Mouse (Mus musculus): ENCODE data around the gene Mnd1. TPM values are rescaled to one million over a fixed set of nuclear protein-coding genes. Genes with fewer than 3 reads are reported as not detected.

Gene Mnd1
- polyA plus RNA-seq, 1 experiment from 2014 or later = 6.8 TPM

DNA sequence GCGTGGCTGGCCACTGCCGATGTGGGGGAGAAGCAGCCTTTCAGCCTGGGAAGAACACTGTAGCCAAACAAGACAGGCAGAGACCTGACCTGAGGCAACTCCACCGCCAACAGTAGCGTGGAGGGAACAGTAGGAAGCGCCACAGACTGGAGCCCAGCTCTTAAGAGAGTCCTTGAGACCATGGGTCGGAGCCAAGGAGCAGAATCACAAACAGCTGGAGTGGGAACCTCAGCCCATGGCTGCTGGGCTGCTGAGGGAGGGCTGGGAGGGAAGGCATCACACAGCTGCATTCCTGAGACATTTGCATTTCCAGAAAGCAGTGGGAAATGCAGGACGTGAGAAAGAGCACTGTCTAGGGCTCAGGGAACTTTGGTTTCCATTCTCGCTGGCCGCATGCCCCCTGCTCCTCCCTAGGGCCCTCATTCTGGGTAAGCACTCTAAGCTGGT is 106.8 kb downstream of the Mnd1 start:
- Histone ChIP-seq H3K4me1 (replicated peaks) (peaks cover 6% of the 10 kb centered on the region), H3K4me3 (replicated peaks) (no peak overlapping the region), H3K36me3 (replicated peaks) (no peaks in the 10 kb centered on the region), H3K9ac (no peak overlapping the region), H3K27ac (replicated peaks) (no peak overlapping the region), H3K27me3 (no peaks in the 10 kb centered on the region; the same call in 1 of the 2 replicates), H3K4me2 (no peak overlapping the region), H3K9me3 (replicated peaks) (no peaks in the 10 kb centered on the region)
- 54% methylated on average over 9 of the region's 9 CpGs for WGBS (ENCODE audit: insufficient replicate concordance)
- ATAC-seq (ENCODE audit: insufficient read depth) = no peak

DNA sequence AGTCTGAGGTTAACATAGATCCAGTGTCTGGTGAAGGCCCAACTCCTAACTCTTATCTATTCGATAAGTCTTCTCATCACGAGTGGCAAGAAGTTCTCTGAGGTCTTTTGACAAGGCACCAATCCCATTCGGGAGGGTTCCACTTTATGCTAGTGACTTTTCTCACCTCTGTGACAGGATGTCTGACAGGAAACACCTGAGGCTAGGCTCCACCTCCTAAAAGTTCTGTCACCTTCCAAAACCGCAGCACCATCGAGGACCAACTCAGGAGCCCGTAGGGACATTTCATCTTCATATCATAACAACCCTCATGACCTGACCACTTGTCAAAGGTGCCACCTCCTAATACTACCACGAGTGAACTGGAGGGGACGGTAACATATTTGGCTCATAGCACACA is 109.4 kb downstream of the Mnd1 start:
- Histone ChIP-seq H3K4me1 (replicated peaks) (peaks cover 22% of the 10 kb centered on the region), H3K9ac (no peak overlapping the region), H3K4me3 (replicated peaks) (no peak overlapping the region), H3K9me3 (replicated peaks) (no peaks in the 10 kb centered on the region), H3K4me2 (no peak overlapping the region), H3K27ac (replicated peaks) (no peak overlapping the region), H3K27me3 (no peaks in the 10 kb centered on the region; the same call in 1 of the 2 replicates), H3K36me3 (replicated peaks) (no peaks in the 10 kb centered on the region)
- ATAC-seq (ENCODE audit: insufficient read depth) = no peak
- 60% methylated on average over 8 of the region's 8 CpGs for WGBS (ENCODE audit: insufficient replicate concordance)

GRCm38 (mm10) chr3:84041739-84042138 is 113.8 kb downstream of the Mnd1 start:
- H3K9me3 ChIP-seq (replicated peaks) = no peaks in the 10 kb centered on the region
- peaks cover 49% of the 10 kb centered on the region for H3K4me1 ChIP-seq (replicated peaks)
- peak overlapping the region; percentile 36; the same call in 1 of the 2 replicates for H3K9ac ChIP-seq

GRCm38 (mm10) chr3:84040476-84041082 is 115.0 kb downstream of the Mnd1 start:
- Histone ChIP-seq H3K36me3 (replicated peaks) (no peaks in the 10 kb centered on the region), H3K27ac (replicated peaks) (peak overlapping the region; percentile 95), H3K27me3 (no peaks in the 10 kb centered on the region), H3K4me1 (replicated peaks) (peaks cover 61% of the 10 kb centered on the region), H3K9ac (peak overlapping the region; percentile 65), H3K4me2 (peak overlapping the region; percentile 91), H3K9me3 (replicated peaks) (no peaks in the 10 kb centered on the region), H3K4me3 (replicated peaks) (peak overlapping the region; percentile 93)
- under 1% methylated on average over 23 of the region's 23 CpGs for WGBS (ENCODE audit: insufficient replicate concordance)
- ATAC-seq (ENCODE audit: insufficient read depth) = peak; percentile 42

More at GRCm38 (mm10) chr3:84041739-84042138, 113.8 kb downstream of the Mnd1 start:
- peak; percentile 68 for ATAC-seq (ENCODE audit: insufficient read depth)
- no peaks in the 10 kb centered on the region for H3K36me3 ChIP-seq (replicated peaks)
- peak overlapping the region; percentile 95 for H3K27ac ChIP-seq (replicated peaks)
- peak overlapping the region; percentile 91 for H3K4me2 ChIP-seq
- 20% methylated on average over 8 of the region's 8 CpGs for WGBS (ENCODE audit: insufficient replicate concordance)
- H3K27me3 ChIP-seq = no peaks in the 10 kb centered on the region
- H3K4me3 ChIP-seq (replicated peaks) = peak overlapping the region; percentile 93

DNA sequence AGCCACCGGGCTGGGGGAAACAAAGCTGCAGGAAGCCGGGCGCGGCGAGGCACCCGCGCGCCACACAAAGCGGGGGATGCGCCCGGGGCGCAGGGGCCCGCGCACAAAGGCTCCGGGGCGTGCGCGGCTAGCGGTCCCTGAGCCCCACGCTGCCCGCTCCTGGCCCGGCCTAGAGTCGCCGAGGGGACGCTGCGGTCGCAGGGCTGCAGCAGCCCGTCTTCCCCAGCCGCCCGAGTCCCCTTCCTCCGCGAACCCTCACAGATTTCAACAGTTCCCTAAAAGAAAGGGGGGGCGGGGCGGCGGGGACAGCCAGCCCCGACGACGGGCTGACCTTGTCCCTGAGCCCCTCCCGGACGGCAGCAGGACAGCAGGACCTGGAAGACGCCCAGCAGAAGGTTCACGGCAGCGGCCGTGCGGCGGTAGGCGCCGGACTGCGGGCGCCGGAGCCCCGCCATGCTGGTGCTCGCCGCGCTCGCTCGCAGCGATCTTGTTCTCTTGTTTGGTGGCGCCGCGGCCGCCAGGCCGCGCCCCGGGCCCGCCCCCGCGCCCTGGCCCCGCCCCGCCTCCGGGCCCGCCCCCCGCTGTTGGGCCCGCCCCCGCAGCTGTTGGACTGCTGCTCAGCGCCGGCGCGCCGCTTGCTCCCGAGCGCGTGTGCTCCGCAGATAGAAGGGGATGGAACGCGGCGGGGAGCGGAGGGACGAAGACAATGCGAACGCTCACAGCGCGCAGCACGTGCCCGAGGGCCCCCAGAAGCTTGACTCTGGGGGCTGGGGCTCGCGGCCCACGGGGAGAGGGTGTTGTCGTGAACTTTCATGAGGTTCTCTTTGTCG is 115.7 kb downstream of the Mnd1 start, which contains the start of gene Tmem131l:
TSS of gene Tmem131l (minus strand) at position 530 of the 830 bp plus-strand sequence.
- peaks cover 68% of the 10 kb centered on the region for H3K4me1 ChIP-seq (replicated peaks)
- peak within 1 kb of the TSS; percentile 96 for H3K9ac ChIP-seq
- WGBS (ENCODE audit: insufficient replicate concordance) = under 1% methylated on average over 98 of the region's 100 CpGs
- peak within 1 kb of the TSS; percentile 95 for H3K27ac ChIP-seq (replicated peaks)
- ATAC-seq (ENCODE audit: insufficient read depth) = peak; percentile 82
- H3K4me2 ChIP-seq = peak within 1 kb of the TSS; percentile 91
- H3K4me3 ChIP-seq (replicated peaks) = peak within 1 kb of the TSS; percentile 93
- no peaks in the 10 kb centered on the region for H3K36me3 ChIP-seq (replicated peaks)
- H3K9me3 ChIP-seq (replicated peaks) = no peaks in the 10 kb centered on the region
- H3K27me3 ChIP-seq = no peaks in the 10 kb centered on the region

DNA sequence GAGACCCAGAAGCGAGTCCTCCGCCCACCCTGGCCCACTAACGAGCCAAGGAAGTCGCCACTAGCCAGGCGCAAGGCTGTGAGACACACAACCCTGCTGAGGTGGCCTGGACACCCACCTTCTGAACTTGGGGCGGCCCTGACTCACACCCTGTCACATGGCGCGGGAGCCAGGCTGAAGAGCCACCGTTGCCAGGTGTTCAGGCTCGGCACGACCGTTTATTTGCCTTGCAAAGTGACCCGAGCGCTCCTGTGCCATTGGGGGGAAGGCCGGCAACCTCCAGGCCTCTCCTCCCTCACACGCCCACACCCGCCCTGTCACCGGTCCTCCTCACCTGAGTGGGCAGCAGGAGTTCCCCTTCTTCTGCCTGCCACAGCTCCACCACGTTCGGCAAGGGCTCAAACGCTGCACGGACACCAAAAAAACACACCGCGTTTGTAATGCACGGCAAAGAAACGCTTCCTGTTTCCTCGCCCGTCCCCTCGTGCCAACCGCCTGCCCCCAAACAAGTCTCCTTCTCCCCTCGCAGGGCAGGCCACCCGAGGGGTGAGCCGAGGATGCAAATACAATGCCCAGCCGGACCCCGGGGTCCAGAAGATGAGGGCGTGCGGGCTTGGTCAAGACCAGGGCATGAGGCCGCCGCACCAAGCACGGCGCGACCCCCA is 116.5 kb downstream of the Mnd1 start:
- Histone ChIP-seq H3K4me1 (replicated peaks) (peaks cover 76% of the 10 kb centered on the region), H3K36me3 (replicated peaks) (no peaks in the 10 kb centered on the region), H3K4me3 (replicated peaks) (peak overlapping the region; percentile 93), H3K27me3 (no peaks in the 10 kb centered on the region), H3K27ac (replicated peaks) (peak overlapping the region; percentile 95), H3K4me2 (peak overlapping the region; percentile 91), H3K9me3 (replicated peaks) (no peaks in the 10 kb centered on the region), H3K9ac (peak overlapping the region; percentile 96)
- under 1% methylated on average over 42 of the region's 42 CpGs for WGBS (ENCODE audit: insufficient replicate concordance)
- peak; percentile 11 for ATAC-seq (ENCODE audit: insufficient read depth)

DNA sequence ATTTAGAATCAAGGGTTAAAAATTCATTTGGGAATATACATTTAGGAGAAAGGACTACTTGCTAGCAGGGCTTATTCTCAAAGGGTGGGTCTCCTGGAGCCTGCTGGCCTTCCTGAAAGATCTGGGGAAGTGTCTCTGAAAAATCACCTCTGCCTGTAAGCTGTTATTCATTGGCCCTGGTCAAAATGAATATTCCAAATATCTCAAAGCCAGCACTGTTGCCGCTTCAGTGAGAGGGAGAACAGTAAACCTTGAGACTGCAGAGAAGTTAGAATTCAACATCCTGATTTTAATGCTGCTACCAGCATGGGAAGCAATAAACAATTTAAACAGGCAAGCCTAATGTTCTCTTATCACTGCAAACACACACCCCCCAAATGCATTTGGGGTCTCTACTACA is 117.5 kb downstream of the Mnd1 start:
- H3K27ac ChIP-seq (replicated peaks) = peak overlapping the region; percentile 95
- peaks cover 85% of the 10 kb centered on the region for H3K4me1 ChIP-seq (replicated peaks)
- ATAC-seq (ENCODE audit: insufficient read depth) = no peak
- H3K27me3 ChIP-seq = no peaks in the 10 kb centered on the region
- H3K4me2 ChIP-seq = peak overlapping the region; percentile 91
- no peaks in the 10 kb centered on the region for H3K36me3 ChIP-seq (replicated peaks)
- H3K9me3 ChIP-seq (replicated peaks) = no peaks in the 10 kb centered on the region
- 32% methylated on average over 1 of the region's 1 CpGs for WGBS (ENCODE audit: insufficient replicate concordance)
- peak overlapping the region; percentile 93 for H3K4me3 ChIP-seq (replicated peaks)
- peak overlapping the region; percentile 96; the same call in 1 of the 2 replicates for H3K9ac ChIP-seq

Other genes with a start within 250 kb of the Mnd1 start
- 28.0 and 29.7 TPM in 2 replicates for gene Tmem131l, start 115.6 kb downstream of the Mnd1 start, polyA plus RNA-seq (2015; fragmentation: Nextera tagmentation; extraction: Ambion mirVana)
- gene Gm6525, start 18.3 kb upstream of the Mnd1 start, polyA plus RNA-seq (2015; fragmentation: Nextera tagmentation; extraction: Ambion mirVana) = 0.22 and 0.28 TPM in 2 replicates
- gene Trim2, start 151.1 kb upstream of the Mnd1 start, polyA plus RNA-seq (2015; fragmentation: Nextera tagmentation; extraction: Ambion mirVana) = 4.8 and 5.6 TPM in 2 replicates